Mouse (Mus musculus): Measurements from ENCODE around the gene Bicra. TPM values are rescaled to one million over a fixed set of nuclear protein-coding genes. Genes with fewer than 3 reads are reported as not detected.

Bicra gene
- total RNA-seq, 2 experiments from 2014 or later, result 5.5 to 6.6 TPM

- no peak for DNase-seq (ENCODE audit: low spot score)
Observed at GRCm38 (mm10) chr7:16048675-16049575, 1.2 kb upstream of the Bicra start.

- peak; percentile 97 for DNase-seq (ENCODE audit: low spot score)
Observed at GRCm38 (mm10) chr7:16048164-16048564, 443 bp upstream of the Bicra start.

GRCm38 (mm10) chr7:16046481-16047337 is 1.0 kb downstream of the Bicra start:
- DNase-seq (ENCODE audit: low spot score), result peak; percentile 74

GRCm38 (mm10) chr7:16046101-16046480 is 1.6 kb downstream of the Bicra start:
- DNase-seq (ENCODE audit: low spot score), result peak; percentile 51

- DNase-seq (ENCODE audit: low spot score), result no peak
Observed at GRCm38 (mm10) chr7:16045538-16045937, 2.2 kb downstream of the Bicra start.

GRCm38 (mm10) chr7:16044531-16044930 is 3.2 kb downstream of the Bicra start:
- DNase-seq (ENCODE audit: low spot score), result no peak

GRCm38 (mm10) chr7:16043861-16044435 is 3.8 kb downstream of the Bicra start:
- DNase-seq (ENCODE audit: low spot score), result no peak

- no peak for DNase-seq (ENCODE audit: low spot score)
Observed at GRCm38 (mm10) chr7:16042850-16043775, 4.6 kb downstream of the Bicra start.

GRCm38 (mm10) chr7:16041208-16041607 is 6.5 kb downstream of the Bicra start:
- no peak for DNase-seq (ENCODE audit: low spot score)

GRCm38 (mm10) chr7:16039363-16039762 is 8.4 kb downstream of the Bicra start:
- no peak for DNase-seq (ENCODE audit: low spot score)

GRCm38 (mm10) chr7:16036972-16037371 is 10.7 kb downstream of the Bicra start:
- no peak for DNase-seq (ENCODE audit: low spot score)

- peak; percentile 32 for DNase-seq (ENCODE audit: low spot score)
Observed at GRCm38 (mm10) chr7:16033580-16034461, 13.9 kb downstream of the Bicra start.

GRCm38 (mm10) chr7:16033059-16033458 is 14.7 kb downstream of the Bicra start:
- no peak for DNase-seq (ENCODE audit: low spot score)

- DNase-seq (ENCODE audit: low spot score), result no peak
Observed at GRCm38 (mm10) chr7:16031072-16031471, 16.6 kb downstream of the Bicra start.

- DNase-seq (ENCODE audit: low spot score), result peak; percentile 70
Observed at GRCm38 (mm10) chr7:16028102-16028927, 19.4 kb downstream of the Bicra start.

- no peak for DNase-seq (ENCODE audit: low spot score)
Observed at GRCm38 (mm10) chr7:16024603-16025222, 23.0 kb downstream of the Bicra start.

GRCm38 (mm10) chr7:16019256-16020094 is 28.2 kb downstream of the Bicra start:
- no peak for DNase-seq (ENCODE audit: low spot score)
